Mouse (Mus musculus) telencephalon, adult 2 months (tissue): ENCODE data around the gene Celf5.

ENCODE experiments used
- DNase-seq: peaks from one replicate; pipeline ENCODE4 v3.0.0-alpha.2; 2011; ENCODE audit warnings: low read depth, low spot score

Celf5 gene

DNA sequence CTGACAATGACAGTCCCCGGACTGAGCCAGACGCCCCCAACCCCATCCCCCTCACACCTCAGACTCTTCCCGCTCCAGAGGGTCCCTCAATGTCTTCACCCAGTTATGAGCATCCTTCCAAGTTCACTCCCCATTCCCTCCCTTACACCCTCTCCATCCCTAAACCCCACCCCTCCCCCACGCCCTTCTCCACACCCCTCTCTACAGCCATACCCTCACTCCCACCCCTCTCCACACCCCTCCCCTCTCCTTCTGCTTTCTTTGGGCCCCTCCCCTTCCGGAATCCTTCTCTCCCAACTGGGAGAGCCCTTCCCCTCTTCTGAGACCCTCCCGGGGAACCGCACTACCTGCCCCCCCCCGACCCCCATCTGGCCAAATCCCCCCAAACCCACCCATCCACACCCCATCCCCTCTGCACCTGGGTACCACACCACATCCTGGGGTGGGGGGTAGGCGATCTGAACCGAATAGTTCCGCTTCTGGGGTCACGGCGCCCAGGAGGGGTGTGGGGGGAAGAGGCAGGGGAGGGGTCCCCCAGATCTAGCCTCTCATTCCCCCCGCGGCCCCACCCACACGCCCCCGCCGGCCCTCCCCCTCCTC, 10.0 kb downstream of the Celf5 start:
- DNase-seq = no peak

DNA sequence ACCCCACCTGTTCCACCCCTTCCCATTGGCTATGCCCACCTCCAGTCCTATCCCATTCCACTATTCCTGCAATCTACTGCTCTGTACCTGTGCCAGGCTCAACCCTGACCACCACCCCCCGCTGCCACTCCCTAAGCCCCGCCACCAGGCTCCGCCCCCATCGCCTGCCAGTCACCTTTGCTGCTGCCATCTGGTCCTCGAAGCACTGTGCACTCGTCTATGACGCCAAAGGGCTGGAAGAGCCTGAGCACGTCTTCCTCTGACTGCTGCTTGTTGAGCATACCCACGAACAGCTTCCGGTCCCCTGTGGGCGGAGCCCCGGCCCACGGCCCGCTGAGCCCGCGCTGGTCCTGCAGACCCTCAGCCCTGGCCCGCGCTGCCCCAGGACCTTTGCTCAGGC, 12.1 kb downstream of the Celf5 start:
- no peak for DNase-seq

DNA sequence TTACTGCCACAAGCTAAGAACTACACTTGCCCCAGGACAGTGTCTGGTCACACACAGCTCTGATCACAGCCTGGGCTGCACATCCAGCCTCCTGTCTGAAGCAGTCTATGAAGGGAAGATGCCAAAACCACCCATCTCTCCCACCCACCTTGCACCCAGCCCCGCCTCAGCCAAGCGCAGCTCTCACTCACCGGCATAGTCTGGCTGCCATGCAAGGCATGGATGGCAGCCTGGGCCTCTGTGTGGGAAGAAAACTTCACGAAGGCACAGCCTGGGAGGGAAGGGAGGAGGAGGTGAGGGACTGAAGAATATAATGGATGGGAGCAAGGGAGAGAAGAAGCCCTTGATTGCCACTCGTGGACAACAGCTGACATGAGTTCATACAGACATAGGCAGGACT, 13.3 kb downstream of the Celf5 start:
- peak; percentile 88 for DNase-seq

GRCm38 (mm10) chr10:81467670-81468235, 14.8 kb downstream of the Celf5 start:
- no peak for DNase-seq

DNA sequence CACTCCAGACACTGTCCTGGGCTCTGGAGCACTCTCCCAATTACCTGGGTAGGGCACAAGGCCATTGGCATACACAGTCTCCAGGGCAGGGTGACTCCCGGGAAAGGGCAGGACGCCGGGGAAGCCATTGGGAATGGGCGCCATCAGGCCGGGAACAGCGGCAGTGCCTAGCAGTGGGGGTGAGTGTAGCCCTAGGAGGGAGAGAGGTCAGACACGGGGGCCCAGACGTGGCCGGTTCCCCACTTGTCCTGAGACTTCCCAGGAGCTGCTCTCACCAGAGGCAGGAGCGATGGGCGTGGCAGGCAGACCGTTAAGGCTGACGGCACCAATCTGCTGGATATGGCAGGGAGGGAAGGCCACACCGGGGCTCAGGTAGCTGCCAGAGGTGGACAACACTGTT, 15.6 kb downstream of the Celf5 start:
- DNase-seq = no peak

DNA sequence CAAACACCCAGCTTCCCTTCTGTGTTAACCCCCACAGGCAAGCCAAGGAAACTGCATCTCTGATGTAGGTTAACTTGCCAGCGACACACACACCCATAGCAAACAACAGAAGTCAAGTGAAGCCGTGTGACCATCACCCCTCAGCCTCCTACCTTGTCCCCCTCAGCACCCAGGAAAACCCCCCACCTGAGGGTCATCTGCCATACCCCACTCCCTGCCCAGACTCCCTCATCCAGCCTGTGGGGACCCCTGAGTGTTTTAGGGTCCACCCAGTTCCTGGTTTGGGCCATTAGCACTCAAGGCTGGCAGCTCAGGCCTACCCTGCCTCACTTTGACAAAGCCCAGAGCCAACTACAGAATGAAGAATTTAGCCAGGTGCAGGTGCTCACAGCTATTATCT, 16.4 kb downstream of the Celf5 start:
- no peak for DNase-seq

GRCm38 (mm10) chr10:81465265-81465645, 17.3 kb downstream of the Celf5 start:
- DNase-seq = no peak

DNA sequence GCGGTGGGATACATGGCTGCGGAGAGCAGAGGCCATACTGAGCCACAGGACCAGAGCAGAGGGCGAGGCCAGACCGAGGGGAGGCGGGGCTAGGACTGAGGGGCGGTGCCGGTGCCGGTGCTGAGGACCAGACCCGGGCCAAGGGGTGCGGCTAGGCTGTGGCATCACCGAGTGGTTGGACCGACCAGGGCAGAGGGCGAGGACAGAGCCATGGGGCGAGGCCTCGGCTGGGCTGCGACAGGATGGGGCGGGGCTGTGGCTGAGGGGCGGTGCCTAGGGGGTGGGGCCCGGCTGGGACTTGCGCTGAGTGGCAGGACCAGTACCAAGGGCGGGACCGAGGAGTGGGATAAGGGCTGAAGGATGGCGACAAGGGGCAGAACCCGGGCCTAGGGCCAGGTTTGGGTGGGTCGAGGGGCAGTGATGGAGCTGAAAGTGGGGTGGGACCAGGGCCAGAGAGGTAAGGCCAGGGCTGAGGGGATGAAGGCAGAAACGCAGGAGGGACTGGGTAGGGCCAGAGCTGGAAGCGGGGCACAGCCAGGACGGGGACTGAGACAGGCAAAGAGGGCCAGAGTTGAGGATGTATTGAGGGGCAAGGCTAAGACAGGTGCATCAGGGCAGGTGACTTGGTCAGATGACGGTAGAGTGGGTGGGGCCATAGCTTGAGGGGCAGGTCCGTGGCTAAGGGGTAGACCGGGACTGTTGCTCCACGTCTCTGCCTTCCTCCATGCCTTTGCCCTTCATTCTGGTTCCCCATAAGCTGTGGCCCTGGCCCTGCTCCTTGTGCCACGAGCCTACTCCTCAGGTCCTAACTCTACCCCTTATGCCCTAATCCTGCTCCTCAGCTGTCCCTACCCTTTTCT, 17.9 kb downstream of the Celf5 start:
- DNase-seq = no peak

GRCm38 (mm10) chr10:81463531-81463930, 19.0 kb downstream of the Celf5 start:
- DNase-seq = no peak

DNA sequence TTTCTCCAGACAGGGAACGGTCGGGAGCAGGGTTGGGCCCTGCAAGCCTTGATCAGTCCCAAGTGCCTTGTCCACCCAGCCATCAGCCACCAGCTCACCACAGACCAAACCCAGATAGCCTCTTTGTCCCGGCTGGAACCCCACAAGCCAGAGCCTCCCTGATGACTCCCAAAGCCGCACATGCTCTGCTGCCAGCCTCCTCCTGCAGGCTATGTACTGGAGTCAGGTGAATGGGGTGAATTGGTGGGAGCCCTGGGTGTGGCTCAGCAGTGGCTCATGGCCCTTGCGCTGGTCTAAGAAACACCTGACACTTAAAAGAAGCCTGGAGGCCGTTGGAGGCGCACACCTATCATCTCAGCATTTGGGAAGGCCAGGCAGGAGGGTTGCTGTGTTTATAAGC, 19.6 kb downstream of the Celf5 start:
- no peak for DNase-seq

DNA sequence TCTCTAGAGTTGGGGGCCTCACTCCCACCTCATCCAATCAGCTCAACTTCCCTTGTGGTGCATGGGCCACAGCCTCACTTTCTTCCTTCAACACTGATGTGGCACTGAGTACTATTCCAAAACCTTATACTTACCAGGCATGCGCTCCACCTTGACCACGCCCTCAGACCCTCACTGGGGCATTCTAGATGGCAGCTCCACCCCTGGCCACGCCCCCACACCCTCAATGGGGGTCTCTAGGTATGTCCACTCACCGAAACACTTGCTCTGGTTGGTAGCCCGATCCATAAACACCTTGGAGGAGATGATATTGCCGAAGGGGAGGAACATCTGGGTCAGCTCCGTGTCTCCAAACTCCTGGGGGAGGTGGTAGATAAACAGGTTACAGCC, 20.1 kb downstream of the Celf5 start:
- no peak for DNase-seq

DNA sequence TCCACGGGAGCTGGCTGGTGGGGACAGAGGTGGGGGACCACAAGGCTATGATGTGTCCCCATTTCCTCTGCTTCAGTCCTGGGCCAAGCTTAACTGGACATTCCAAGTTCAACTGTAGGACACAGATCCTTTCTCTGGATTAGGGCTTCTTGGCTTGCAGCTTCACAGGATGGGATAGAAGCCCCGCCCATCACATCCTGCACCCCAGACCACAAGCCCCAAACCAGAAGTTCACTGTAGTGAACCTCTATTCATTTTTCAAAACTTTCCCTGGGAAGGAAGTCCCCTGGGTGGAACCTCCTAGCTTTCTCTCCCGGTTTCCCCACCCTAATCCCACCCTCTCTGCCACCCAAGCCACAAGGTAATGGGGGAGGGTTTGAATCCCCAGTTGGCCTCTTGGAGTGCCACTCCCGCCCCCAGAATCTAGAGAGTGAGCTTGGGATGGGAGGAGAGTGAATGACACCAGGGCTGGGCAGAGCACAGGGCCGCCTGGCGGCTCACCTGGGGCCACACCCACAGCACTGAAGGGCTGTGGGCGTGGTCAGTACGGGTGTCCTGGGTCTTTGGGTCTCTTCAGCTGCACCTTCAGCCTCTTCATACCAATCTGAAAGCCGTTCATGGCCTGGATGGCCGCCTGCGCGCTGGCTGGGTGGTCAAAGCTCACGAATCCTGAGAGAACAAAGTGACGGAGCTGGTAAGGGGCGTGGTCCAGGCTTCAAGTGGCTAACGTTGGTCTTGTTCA, 20.7 kb downstream of the Celf5 start:
- DNase-seq = no peak

GRCm38 (mm10) chr10:81460951-81461350, 21.6 kb downstream of the Celf5 start:
- no peak for DNase-seq

DNA sequence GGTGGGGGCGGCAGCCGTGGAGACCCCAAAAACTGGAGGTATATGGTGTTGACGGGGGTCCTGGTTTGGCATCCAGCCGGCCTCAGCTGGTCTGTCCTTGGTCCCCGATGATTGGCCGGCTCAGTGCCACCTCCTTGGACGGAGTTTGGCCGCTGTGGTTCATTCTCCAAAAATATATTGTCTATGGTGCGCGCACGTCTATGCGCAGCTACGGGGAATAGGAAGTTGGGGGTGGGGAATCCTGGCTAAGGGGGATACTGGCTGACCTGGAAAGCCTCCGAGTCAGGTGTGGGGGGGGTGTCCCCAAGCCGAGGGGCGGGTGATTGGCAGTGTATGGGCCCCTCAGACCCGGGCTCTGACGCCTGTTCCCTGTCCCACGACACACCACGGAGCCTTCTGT, 22.0 kb downstream of the Celf5 start:
- no peak for DNase-seq

DNA sequence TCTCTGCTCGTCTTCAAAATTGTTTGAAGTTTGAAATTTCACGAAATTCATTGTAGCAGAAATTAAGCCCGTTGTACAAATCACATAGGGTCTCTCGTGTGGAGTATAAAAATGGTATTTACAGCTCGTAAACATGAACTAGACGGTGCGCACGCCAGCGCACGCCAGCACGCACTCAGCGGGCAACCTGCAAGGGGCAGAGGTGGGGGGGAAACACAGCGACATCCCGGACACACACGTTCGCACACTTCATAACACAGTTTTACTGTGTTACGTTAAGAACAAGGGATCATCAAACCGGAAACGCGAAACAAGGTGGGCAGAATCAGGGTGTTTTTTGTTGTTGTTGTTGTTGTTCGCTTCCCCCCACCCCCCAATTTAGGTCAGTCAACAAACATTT, 23.1 kb downstream of the Celf5 start:
- DNase-seq = no peak

DNA sequence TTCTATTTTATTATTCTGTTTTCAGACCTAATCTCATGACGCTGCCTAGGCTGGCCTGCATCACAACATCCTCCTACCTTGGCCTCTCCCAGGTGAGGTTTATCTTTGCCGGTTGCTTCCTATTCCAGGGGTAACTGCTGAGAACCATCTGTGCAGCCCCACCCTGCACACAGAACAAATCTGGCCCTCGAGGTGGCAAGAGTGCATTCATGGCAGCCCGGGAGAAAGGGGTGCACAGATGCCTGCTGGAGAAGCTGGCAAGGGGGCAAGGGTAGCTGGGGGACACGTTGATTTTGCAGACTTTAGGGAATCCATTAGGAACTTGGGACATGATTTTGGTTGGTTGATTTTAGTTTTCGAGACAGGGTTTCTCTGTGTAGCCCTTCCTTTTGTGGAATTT, 24.2 kb downstream of the Celf5 start:
- DNase-seq = no peak

- no peak for DNase-seq
Observed at GRCm38 (mm10) chr10:81457624-81458023, 24.9 kb downstream of the Celf5 start.

DNA sequence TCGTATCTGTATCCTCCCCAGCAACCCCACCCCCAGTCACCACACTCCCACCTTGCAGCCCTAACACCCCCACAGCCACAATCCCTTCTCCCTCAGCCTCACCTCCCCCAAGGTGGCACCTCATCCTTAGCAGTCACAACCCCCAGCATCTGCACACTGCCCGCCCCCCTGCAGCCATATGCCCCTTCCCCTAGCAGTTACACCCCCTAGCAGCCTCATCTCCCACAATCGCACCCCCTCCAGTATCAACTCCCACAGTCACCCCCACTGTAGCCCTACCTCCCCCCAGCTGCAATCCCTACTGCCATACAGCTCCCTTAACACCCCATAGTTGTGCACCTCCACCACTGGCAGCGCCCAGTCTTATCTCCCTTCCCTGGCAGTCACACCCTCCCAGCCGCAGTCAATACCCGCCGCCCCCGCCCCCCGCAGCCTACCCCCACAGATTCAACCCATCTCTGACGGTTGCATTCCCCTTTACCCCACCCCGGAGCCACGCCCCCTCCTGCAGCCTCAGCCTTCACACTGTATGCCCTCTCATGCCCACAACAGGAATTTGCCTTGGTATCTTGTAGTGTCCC, 25.4 kb downstream of the Celf5 start:
- DNase-seq = no peak

GRCm38 (mm10) chr10:81455181-81455895, 27.2 kb downstream of the Celf5 start, which contains the start of gene Nfic:
Nfic (minus strand) TSS chr10:81455635.
- no peak for DNase-seq

GRCm38 (mm10) chr10:81454106-81454505, 28.4 kb downstream of the Celf5 start:
- no peak for DNase-seq

- DNase-seq = no peak
Observed at GRCm38 (mm10) chr10:81452947-81453288, 29.6 kb downstream of the Celf5 start.
